Mouse (Mus musculus): ENCODE measurements around the gene Tmem41a. TPM values are rescaled to one million over a fixed set of nuclear protein-coding genes. Genes with fewer than 3 reads are reported as not detected.
"Not testable (repeated sequence)": the region's sequence is repeated elsewhere in the genome, so short reads cannot be mapped to it uniquely, and the experiment has no call there.

The Tmem41a gene
- polyA plus RNA-seq (2015; fragmentation: Nextera tagmentation; extraction: Ambion mirVana), result 25.9 and 29.4 TPM in 2 replicates

- Histone ChIP-seq H3K27ac (ENCODE audit: low read length) (peak within 1 kb of the TSS; percentile 53), H3K4me1 (replicated peaks; ENCODE audit: control insufficient read depth, insufficient read depth, low read length) (peaks cover 10% of the 10 kb centered on the region), H3K4me3 (replicated peaks; ENCODE audit: low read length) (peak within 1 kb of the TSS; percentile 79), H3K36me3 (ENCODE audit: control insufficient read depth, insufficient read depth) (no peaks in the 10 kb centered on the region), H3K27me3 (replicated peaks; ENCODE audit: control insufficient read depth, insufficient read depth, low read length) (no peaks in the 10 kb centered on the region), H3K9me3 (ENCODE audit: control insufficient read depth, low read length) (no peaks in the 10 kb centered on the region), H3K4me2 (ENCODE audit: low read length) (peak within 1 kb of the TSS; percentile 78), H3K9ac (replicated peaks; ENCODE audit: low read depth, low read length) (peak within 1 kb of the TSS; percentile 79)
- under 1% methylated on average over 62 of the region's 63 CpGs for WGBS
- peak; percentile 97 for ATAC-seq
Observed at GRCm38 (mm10) chr16:21946761-21947715, at the start of gene Tmem41a. Tmem41a (minus strand) TSS chr16:21947552.

GRCm38 (mm10) chr16:21996402-21996801 is 49.0 kb upstream of the Tmem41a start:
- H3K4me2 ChIP-seq (ENCODE audit: low read length), result no peak overlapping the region
- 61% methylated on average over 4 of the region's 4 CpGs for WGBS
- H3K9ac ChIP-seq (replicated peaks; ENCODE audit: low read depth, low read length), result no peak overlapping the region
- no peak overlapping the region for H3K27ac ChIP-seq (ENCODE audit: low read length)
- H3K4me1 ChIP-seq (replicated peaks; ENCODE audit: control insufficient read depth, insufficient read depth, low read length), result peaks cover 6% of the 10 kb centered on the region; the same call in 1 of the 2 replicates
- H3K36me3 ChIP-seq (ENCODE audit: control insufficient read depth, insufficient read depth), result no peaks in the 10 kb centered on the region
- H3K9me3 ChIP-seq (ENCODE audit: control insufficient read depth, low read length), result no peaks in the 10 kb centered on the region
- H3K27me3 ChIP-seq (replicated peaks; ENCODE audit: control insufficient read depth, insufficient read depth, low read length), result no peaks in the 10 kb centered on the region
- no peak for ATAC-seq
- H3K4me3 ChIP-seq (replicated peaks; ENCODE audit: low read length), result no peak overlapping the region

GRCm38 (mm10) chr16:21995304-21995703 is 48.0 kb upstream of the Tmem41a start, which contains the start of gene Liph:
Liph (minus strand) TSS chr16:21995663.
- H3K36me3 ChIP-seq (ENCODE audit: control insufficient read depth, insufficient read depth), result no peaks in the 10 kb centered on the region
- peak within 1 kb of the TSS; percentile 32 for H3K4me3 ChIP-seq (replicated peaks; ENCODE audit: low read length)
- peak; percentile 36; the same call in 1 of the 2 replicates for ATAC-seq
- H3K4me2 ChIP-seq (ENCODE audit: low read length), result peak within 1 kb of the TSS; percentile 66
- H3K4me1 ChIP-seq (replicated peaks; ENCODE audit: control insufficient read depth, insufficient read depth, low read length), result peaks cover 6% of the 10 kb centered on the region; the same call in 1 of the 2 replicates
- 7% methylated on average over 16 of the region's 16 CpGs for WGBS
- H3K27ac ChIP-seq (ENCODE audit: low read length), result no peak within 1 kb of the TSS
- no peaks in the 10 kb centered on the region for H3K27me3 ChIP-seq (replicated peaks; ENCODE audit: control insufficient read depth, insufficient read depth, low read length)
- H3K9me3 ChIP-seq (ENCODE audit: control insufficient read depth, low read length), result no peaks in the 10 kb centered on the region
- H3K9ac ChIP-seq (replicated peaks; ENCODE audit: low read depth, low read length), result 0 out of 2 replicates have a peak within 1 kb of the TSS, but pooled peaks have one; percentile 41

GRCm38 (mm10) chr16:21991774-21992173 is 44.4 kb upstream of the Tmem41a start:
- no peak for ATAC-seq
- no peak overlapping the region for H3K9ac ChIP-seq (replicated peaks; ENCODE audit: low read depth, low read length)
- no peaks in the 10 kb centered on the region for H3K27me3 ChIP-seq (replicated peaks; ENCODE audit: control insufficient read depth, insufficient read depth, low read length)
- H3K4me3 ChIP-seq (replicated peaks; ENCODE audit: low read length), result no peak overlapping the region
- no peaks in the 10 kb centered on the region for H3K9me3 ChIP-seq (ENCODE audit: control insufficient read depth, low read length)
- peaks cover 6% of the 10 kb centered on the region; the same call in 1 of the 2 replicates for H3K4me1 ChIP-seq (replicated peaks; ENCODE audit: control insufficient read depth, insufficient read depth, low read length)
- no peak overlapping the region for H3K4me2 ChIP-seq (ENCODE audit: low read length)
- no peak overlapping the region for H3K27ac ChIP-seq (ENCODE audit: low read length)
- WGBS, result 92% methylated on average over 2 of the region's 2 CpGs
- H3K36me3 ChIP-seq (ENCODE audit: control insufficient read depth, insufficient read depth), result no peaks in the 10 kb centered on the region

GRCm38 (mm10) chr16:21990893-21991292 is 43.5 kb upstream of the Tmem41a start:
- H3K36me3 ChIP-seq (ENCODE audit: control insufficient read depth, insufficient read depth); ATAC-seq; H3K9ac ChIP-seq (replicated peaks; ENCODE audit: low read depth, low read length); H3K4me3 ChIP-seq (replicated peaks; ENCODE audit: low read length); H3K27me3 ChIP-seq (replicated peaks; ENCODE audit: control insufficient read depth, insufficient read depth, low read length); H3K27ac ChIP-seq (ENCODE audit: low read length); H3K4me2 ChIP-seq (ENCODE audit: low read length); H3K9me3 ChIP-seq (ENCODE audit: control insufficient read depth, low read length); H3K4me1 ChIP-seq (replicated peaks; ENCODE audit: control insufficient read depth, insufficient read depth, low read length): not testable (repeated sequence)

GRCm38 (mm10) chr16:21987956-21988355 is 40.6 kb upstream of the Tmem41a start:
- H3K4me2 ChIP-seq (ENCODE audit: low read length), result no peak overlapping the region
- H3K27me3 ChIP-seq (replicated peaks; ENCODE audit: control insufficient read depth, insufficient read depth, low read length), result no peaks in the 10 kb centered on the region
- H3K9me3 ChIP-seq (ENCODE audit: control insufficient read depth, low read length), result no peaks in the 10 kb centered on the region
- no peak overlapping the region for H3K4me3 ChIP-seq (replicated peaks; ENCODE audit: low read length)
- no peak overlapping the region for H3K27ac ChIP-seq (ENCODE audit: low read length)
- no peak overlapping the region for H3K9ac ChIP-seq (replicated peaks; ENCODE audit: low read depth, low read length)
- no peak for ATAC-seq
- H3K36me3 ChIP-seq (ENCODE audit: control insufficient read depth, insufficient read depth), result no peaks in the 10 kb centered on the region
- H3K4me1 ChIP-seq (replicated peaks; ENCODE audit: control insufficient read depth, insufficient read depth, low read length), result no peaks in the 10 kb centered on the region
- WGBS, result 72% methylated on average over 5 of the region's 5 CpGs

GRCm38 (mm10) chr16:21986191-21986590 is 38.8 kb upstream of the Tmem41a start:
- no peak for ATAC-seq
- Histone ChIP-seq H3K9ac (replicated peaks; ENCODE audit: low read depth, low read length) (no peak overlapping the region), H3K27me3 (replicated peaks; ENCODE audit: control insufficient read depth, insufficient read depth, low read length) (no peaks in the 10 kb centered on the region), H3K9me3 (ENCODE audit: control insufficient read depth, low read length) (no peaks in the 10 kb centered on the region), H3K4me3 (replicated peaks; ENCODE audit: low read length) (no peak overlapping the region), H3K4me2 (ENCODE audit: low read length) (no peak overlapping the region), H3K36me3 (ENCODE audit: control insufficient read depth, insufficient read depth) (no peaks in the 10 kb centered on the region), H3K4me1 (replicated peaks; ENCODE audit: control insufficient read depth, insufficient read depth, low read length) (no peaks in the 10 kb centered on the region), H3K27ac (ENCODE audit: low read length) (no peak overlapping the region)
- WGBS, result 58% methylated on average over 3 of the region's 3 CpGs

- Histone ChIP-seq H3K36me3 (ENCODE audit: control insufficient read depth, insufficient read depth) (no peaks in the 10 kb centered on the region), H3K4me2 (ENCODE audit: low read length) (no peak overlapping the region), H3K4me3 (replicated peaks; ENCODE audit: low read length) (no peak overlapping the region), H3K9ac (replicated peaks; ENCODE audit: low read depth, low read length) (no peak overlapping the region), H3K4me1 (replicated peaks; ENCODE audit: control insufficient read depth, insufficient read depth, low read length) (no peaks in the 10 kb centered on the region), H3K9me3 (ENCODE audit: control insufficient read depth, low read length) (no peaks in the 10 kb centered on the region), H3K27me3 (replicated peaks; ENCODE audit: control insufficient read depth, insufficient read depth, low read length) (no peaks in the 10 kb centered on the region), H3K27ac (ENCODE audit: low read length) (no peak overlapping the region)
- 88% methylated on average over 12 of the region's 12 CpGs for WGBS
- ATAC-seq, result no peak
Observed at GRCm38 (mm10) chr16:21984091-21984490, 36.7 kb upstream of the Tmem41a start.

- H3K4me3 ChIP-seq (replicated peaks; ENCODE audit: low read length), result no peak overlapping the region
Observed at GRCm38 (mm10) chr16:21983581-21983980, 36.2 kb upstream of the Tmem41a start.

More at GRCm38 (mm10) chr16:21983581-21983980, 36.2 kb upstream of the Tmem41a start:
- no peak overlapping the region for H3K9ac ChIP-seq (replicated peaks; ENCODE audit: low read depth, low read length)
- H3K27ac ChIP-seq (ENCODE audit: low read length), result no peak overlapping the region
- H3K27me3 ChIP-seq (replicated peaks; ENCODE audit: control insufficient read depth, insufficient read depth, low read length), result no peaks in the 10 kb centered on the region
- H3K4me1 ChIP-seq (replicated peaks; ENCODE audit: control insufficient read depth, insufficient read depth, low read length), result no peaks in the 10 kb centered on the region
- WGBS, result 94% methylated on average over 4 of the region's 4 CpGs
- ATAC-seq, result no peak
- H3K36me3 ChIP-seq (ENCODE audit: control insufficient read depth, insufficient read depth), result no peaks in the 10 kb centered on the region
- no peaks in the 10 kb centered on the region for H3K9me3 ChIP-seq (ENCODE audit: control insufficient read depth, low read length)
- no peak overlapping the region for H3K4me2 ChIP-seq (ENCODE audit: low read length)
